Comparison of ENCODE assay signal across 15 mouse cellular contexts in genomic region chr12:102445436-102445835, GRCm38 (mm10). TPM values are rescaled to one million over a fixed set of nuclear protein-coding genes. Genes with fewer than 3 reads are reported as not detected.
DNase-seq lines count a peak whose midpoint lies in the region; TF ChIP-seq lines count a peak whose summit lies in the region.
"Had no signal": no experiment of that assay in that cellular context is flagged by ENCODE, and none has a peak within 500 bp of the region (broad histone marks: within the 10 kb centered on the region; RNA-seq: fewer than 3 reads in every experiment).

No protein-coding gene starts in this region.

- WGBS in liver, adult 2 months = 57% methylated on average over 4 of the region's 4 CpGs

- H3K9ac ChIP-seq in liver, adult 2 months (ENCODE audit: low read depth, low read length) = no peak overlapping the region
- H3K9ac ChIP-seq: forebrain, postnatal 0 days; heart, embryonic 15.5 days; hindbrain, embryonic 15.5 days had no signal

- H3K27me3 ChIP-seq in liver, adult 2 months (ENCODE audit: control insufficient read depth, insufficient read depth, low read length) = no peaks in the 10 kb centered on the region
- H3K27me3 ChIP-seq: heart, embryonic 15.5 days; hindbrain, embryonic 15.5 days had no signal

- no peak for TF ChIP-seq CTCF in liver, adult 2 months (IDR thresholded peaks at IDR 0.05; ENCODE audit: low read depth, low read length)
- TF ChIP-seq CTCF in bone marrow macrophage, adult 2 months (IDR thresholded peaks at IDR 0.05; ENCODE audit: low read depth, low read length) = no peak

- H3K36me3 ChIP-seq in liver, adult 2 months (ENCODE audit: control insufficient read depth, insufficient read depth, low read length) = no peaks in the 10 kb centered on the region
- H3K36me3 ChIP-seq: heart, embryonic 15.5 days; hindbrain, embryonic 15.5 days had no signal

- H3K27ac ChIP-seq in liver, adult 2 months (replicated peaks; ENCODE audit: insufficient read depth, low read depth, low read length) = peak overlapping the region; percentile 47
- peak overlapping the region; percentile 98 for H3K27ac ChIP-seq in bone marrow macrophage, adult 2 months (ENCODE audit: insufficient read depth, low read depth, low read length)
- H3K27ac ChIP-seq: heart, embryonic 15.5 days; hindbrain, embryonic 15.5 days had no signal

- peak; percentile 49 for DNase-seq in liver, adult 2 months (ENCODE audit: extremely low read depth, low read depth, low spot score)
- DNase-seq in liver = no peak
- DNase-seq in A20 (ENCODE audit: low read depth, low spot score) = peak; percentile 45
- peak; percentile 79 to 83 for DNase-seq in monocyte, adult 2 months (ENCODE audit: low read depth in 1 of 2, low spot score in 2 of 2)
- no peak for DNase-seq in thymus, postnatal 10 days (ENCODE audit: low spot score in 2 of 2)
- DNase-seq in kidney, postnatal 36 days = no peak
- DNase-seq: cerebellum, adult 9-10 months; embryo, embryonic 11 days; forebrain, postnatal 0 days; gastrocnemius, postnatal 25 days; kidney, adult 11 months; right cerebral cortex, postnatal 14 days had no signal

- no peaks in the 10 kb centered on the region for H3K79me2 ChIP-seq in liver, adult 2 months (ENCODE audit: control insufficient read depth, insufficient read depth, low read length)

- H3K4me1 ChIP-seq in liver, adult 2 months (ENCODE audit: control insufficient read depth, insufficient read depth, low read length) = no peaks in the 10 kb centered on the region
- H3K4me1 ChIP-seq in bone marrow macrophage, adult 2 months (ENCODE audit: control insufficient read depth, insufficient read depth, low read length) = peaks cover 47% of the 10 kb centered on the region
- H3K4me1 ChIP-seq: hindbrain, embryonic 15.5 days had no signal

- no peak for TF ChIP-seq POLR2A in liver, adult 2 months (IDR thresholded peaks at IDR 0.05; ENCODE audit: extremely low read depth, insufficient read depth, low read length)
- TF ChIP-seq POLR2A in bone marrow macrophage, adult 2 months (IDR thresholded peaks at IDR 0.05; ENCODE audit: borderline replicate concordance, low read depth, low read length) = no peak

- H3K4me3 ChIP-seq in liver, adult 2 months (ENCODE audit: insufficient read depth, low read depth, low read length) = no peak overlapping the region
- no peak overlapping the region for H3K4me3 ChIP-seq in bone marrow macrophage, adult 2 months (ENCODE audit: insufficient read depth, low read length)
- H3K4me3 ChIP-seq: heart, embryonic 15.5 days; hindbrain, embryonic 15.5 days had no signal

RNA-seq across cellular contexts. Expression of gene Lgmn, which starts 5.8 kb away (rescaled TPM):
- total RNA-seq in liver, adult 2 months (2014; rRNA removed) = 59.6 and 60.6 TPM in 2 replicates
- polyA plus RNA-seq in liver, adult 2 months (2012; rRNA removed) = 33.5 and 48.5 TPM in 2 replicates
- polyA plus RNA-seq in bone marrow macrophage, adult 2 months (2012; ENCODE audit: insufficient read depth, insufficient read length, missing spikeins) = 1,528 and 1,623 TPM in 2 replicates

RNA-seq across cellular contexts. Expression of gene Golga5, which starts 23.5 kb away (rescaled TPM):
- 16.6 and 18.6 TPM in 2 replicates for total RNA-seq in liver, adult 2 months (2014; rRNA removed)
- 6.8 and 7.8 TPM in 2 replicates for polyA plus RNA-seq in liver, adult 2 months (2012; rRNA removed)
- polyA plus RNA-seq in bone marrow macrophage, adult 2 months (2012; ENCODE audit: insufficient read depth, insufficient read length, missing spikeins) = 28.1 and 30.3 TPM in 2 replicates

Comparison
In these comparisons a context has a peak if more than half of its experiments do, and no peak if none do; other contexts are left out.
1. DNase-seq: peak in liver, adult 2 months (single experiment), A20 (single experiment) and monocyte, adult 2 months (2 of 2); none in liver (single experiment), thymus, postnatal 10 days (0 of 2) and kidney, postnatal 36 days (0 of 2).
2. RNA of gene Lgmn, which starts 5.8 kb away (polyA plus RNA-seq): 1,528 to 1,623 TPM in bone marrow macrophage, adult 2 months; 33.5 to 48.5 TPM in liver, adult 2 months; every median in the first group is over 10 times any median in the second.